Mouse (Mus musculus) c-Kit-positive CD71-negative TER-119-negative erythroid progenitor cells, embryonic 14.5 days (primary cell): Measurements from ENCODE around the gene Il27ra.
A peak's percentile ranks its signal among the peaks of the same experiment; 100 is the strongest.
"Not testable (repeated sequence)": the region's sequence is repeated elsewhere in the genome, so short reads cannot be mapped to it uniquely, and the experiment has no call there.

Experiments
- DNase-seq: peaks from one replicate; pipeline ENCODE4 v3.0.0-alpha.2; 2013; ENCODE audit warnings: low read depth

Il27ra gene

GRCm38 (mm10) chr8:83996567-83997505 is 45.6 kb downstream of the Il27ra start:
- DNase-seq, result peak; percentile 69

GRCm38 (mm10) chr8:83995973-83996372 is 46.4 kb downstream of the Il27ra start:
- DNase-seq, result no peak

GRCm38 (mm10) chr8:83994030-83994429 is 48.4 kb downstream of the Il27ra start:
- DNase-seq, result no peak

- no peak for DNase-seq
Measured at GRCm38 (mm10) chr8:83992488-83992887, 49.9 kb downstream of the Il27ra start.

- DNase-seq, result no peak
Measured at GRCm38 (mm10) chr8:83990170-83990569, 52.2 kb downstream of the Il27ra start.

GRCm38 (mm10) chr8:83989243-83989642 is 53.1 kb downstream of the Il27ra start:
- DNase-seq, result no peak

GRCm38 (mm10) chr8:83983222-83983621 is 59.2 kb downstream of the Il27ra start:
- DNase-seq, result not testable (repeated sequence)

GRCm38 (mm10) chr8:83982449-83982848 is 59.9 kb downstream of the Il27ra start:
- DNase-seq, result no peak

- no peak for DNase-seq
Measured at GRCm38 (mm10) chr8:83981533-83981932, 60.9 kb downstream of the Il27ra start.

GRCm38 (mm10) chr8:83980845-83981244 is 61.5 kb downstream of the Il27ra start:
- DNase-seq, result no peak
